Mouse (Mus musculus) cerebellum, adult (tissue): ENCODE measurements around the gene Rab11a.

ENCODE experiments used
- ATAC-seq: cut with Nextera tagmentation; 2 replicates; pipeline ENCODE4 v1.9.2; 2017; ENCODE audit warnings: mild to moderate bottlenecking, moderate library complexity, mixed read lengths; ENCODE audit not compliant: insufficient number of reproducible peaks, low FRiP score, low TSS enrichment

Gene Rab11a

DNA sequence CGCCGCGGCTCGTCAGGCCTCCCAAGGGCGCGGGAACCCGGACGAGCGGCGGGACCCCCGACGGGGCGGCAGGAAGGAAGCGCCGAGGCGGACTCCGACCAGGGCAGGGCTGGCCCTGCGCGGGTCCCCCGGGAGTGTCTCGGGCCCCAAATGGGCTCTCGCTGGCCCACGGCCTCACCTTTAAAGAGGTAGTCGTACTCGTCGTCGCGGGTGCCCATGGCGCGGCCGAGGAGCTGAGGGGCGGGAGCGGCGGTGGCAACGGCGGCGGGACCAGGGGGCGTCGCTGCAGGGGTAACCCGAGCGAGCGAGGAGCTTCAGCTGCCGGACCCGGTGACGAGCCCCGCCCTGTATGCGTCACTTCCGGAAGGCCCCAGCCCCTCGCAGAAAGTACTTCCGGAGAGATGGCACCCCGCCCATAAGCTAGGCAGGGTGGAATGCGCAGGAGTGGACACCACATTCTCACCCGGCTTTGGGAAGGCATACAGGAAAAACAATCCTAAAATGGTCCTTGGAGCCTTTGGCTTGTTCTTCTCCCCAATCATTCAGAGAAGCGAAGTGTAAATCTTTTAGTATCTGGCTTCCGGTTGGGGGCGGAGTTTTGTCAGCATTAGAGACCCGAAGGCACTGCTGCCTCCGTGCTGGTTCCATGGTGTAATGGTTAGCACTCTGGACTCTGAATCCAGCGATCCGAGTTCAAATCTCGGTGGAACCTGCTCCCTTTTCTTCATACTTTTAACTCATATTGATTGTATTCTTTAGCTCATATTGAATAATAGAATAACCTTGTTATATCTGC is at the start of gene Rab11a:
Gene Rab11a (minus strand): TSS at position 353 of the 796 bp plus-strand sequence.
- peak; percentile 93; the same call in 1 of the 2 replicates for ATAC-seq

DNA sequence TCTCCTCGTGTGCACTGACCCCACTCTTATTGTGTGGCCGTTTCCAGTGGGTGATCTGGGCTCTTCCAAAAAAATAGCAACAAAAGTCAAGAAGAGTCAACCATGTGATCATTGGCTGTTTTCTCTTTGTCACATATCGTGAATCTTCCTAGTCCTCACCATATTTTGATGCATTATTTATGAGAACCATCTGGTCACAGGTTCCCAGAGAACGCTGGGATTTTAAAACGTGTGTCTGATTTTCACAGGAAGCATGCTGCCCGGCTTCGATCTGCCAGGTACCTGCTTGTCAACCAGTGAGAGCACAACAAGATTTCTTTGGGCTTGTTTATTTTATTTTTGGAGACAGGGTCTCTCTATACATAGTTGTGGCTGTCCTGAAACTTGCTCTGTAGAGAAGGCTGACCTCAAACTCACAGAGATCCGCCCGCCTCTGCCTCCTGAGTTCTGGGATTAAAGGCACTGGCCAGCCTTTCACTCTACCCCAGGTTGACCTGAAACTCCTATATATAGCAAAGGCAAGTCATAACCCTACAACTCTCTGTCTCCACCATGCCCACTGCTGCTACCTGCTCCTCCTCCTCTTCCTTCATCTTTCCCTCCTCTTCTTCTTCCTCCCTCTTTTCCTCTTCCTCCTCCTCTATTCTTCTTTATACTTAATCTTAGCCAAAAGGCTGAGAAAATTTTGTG is 48.8 kb upstream of the Rab11a start:
- no peak for ATAC-seq

- ATAC-seq: no peak
These were observed 47.3 kb upstream of the Rab11a start for GRCm38 (mm10) chr9:64784841-64785240.

GRCm38 (mm10) chr9:64783511-64783910 is 46.0 kb upstream of the Rab11a start:
- no peak for ATAC-seq

GRCm38 (mm10) chr9:64779628-64780027 is 42.1 kb upstream of the Rab11a start:
- no peak; the same call in 1 of the 2 replicates for ATAC-seq

GRCm38 (mm10) chr9:64778151-64778550 is 40.6 kb upstream of the Rab11a start:
- no peak for ATAC-seq

DNA sequence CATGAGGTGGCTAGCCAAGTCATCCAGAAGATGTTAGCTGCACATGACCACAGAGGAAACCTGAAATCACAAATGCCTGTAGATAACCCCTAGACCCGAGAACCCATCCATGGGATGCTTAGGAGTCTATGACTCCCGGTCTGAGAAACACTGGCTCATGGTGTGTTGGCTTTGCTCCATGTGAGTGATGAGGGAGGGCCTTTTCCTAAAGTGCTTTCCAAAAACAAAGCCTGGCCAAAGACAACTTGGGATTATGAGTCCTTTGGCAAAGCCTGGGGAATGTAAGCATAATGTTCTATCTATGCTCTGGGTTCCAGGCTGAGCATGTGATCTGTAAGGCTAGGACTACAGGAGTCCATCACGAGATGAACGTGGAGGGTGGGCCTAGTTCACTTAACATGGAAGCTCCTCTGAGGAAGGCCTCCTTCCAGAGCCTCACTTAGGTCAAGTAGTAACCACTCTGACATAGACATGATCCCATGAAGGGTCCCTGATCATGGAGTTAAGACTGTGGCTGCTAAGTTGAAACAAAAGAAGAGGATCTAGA is 40.0 kb upstream of the Rab11a start:
- ATAC-seq: no peak

GRCm38 (mm10) chr9:64775491-64775890 is 37.9 kb upstream of the Rab11a start:
- ATAC-seq: no peak

DNA sequence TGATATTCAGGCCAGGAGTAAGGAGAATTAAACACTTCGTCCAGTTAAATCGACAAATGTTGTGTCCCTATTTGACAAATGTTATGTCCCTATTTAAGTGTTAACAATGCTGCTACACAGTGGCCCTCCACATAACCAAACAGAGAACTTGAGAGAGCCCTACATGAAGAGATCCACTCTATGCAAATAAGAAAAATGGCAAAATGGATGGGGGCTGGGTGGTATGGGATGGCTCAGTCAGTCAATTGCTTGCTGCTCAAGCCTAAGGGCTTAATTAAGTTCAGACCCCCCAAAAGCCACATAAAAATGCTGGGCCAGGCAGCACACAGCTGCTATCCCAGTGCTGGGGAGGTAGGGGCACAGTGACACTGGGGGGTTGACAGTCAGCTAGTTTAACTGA is 37.3 kb upstream of the Rab11a start:
- no peak for ATAC-seq

- peak; percentile 61; the same call in 1 of the 2 replicates for ATAC-seq
These were observed 36.9 kb upstream of the Rab11a start for GRCm38 (mm10) chr9:64774411-64774811.

DNA sequence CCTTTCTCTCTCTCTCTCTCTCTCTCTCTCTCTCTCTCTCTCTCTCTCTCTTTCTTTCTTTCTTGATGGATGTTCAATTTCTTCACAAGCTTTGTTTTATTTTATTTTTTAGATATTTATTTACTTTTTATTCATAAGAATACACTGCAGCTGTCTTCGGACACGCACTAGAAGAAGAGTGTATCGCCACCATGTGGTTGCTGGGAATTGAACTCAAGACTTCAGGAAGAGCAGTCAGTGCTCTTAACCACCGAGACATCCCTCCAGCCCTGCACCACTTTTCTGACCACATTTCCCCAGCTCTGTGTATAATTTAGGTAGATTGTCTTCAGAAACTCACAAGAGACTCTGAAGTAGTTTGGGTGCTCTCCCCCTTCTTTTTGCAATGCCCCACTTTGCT is 36.4 kb upstream of the Rab11a start:
- ATAC-seq: no peak

GRCm38 (mm10) chr9:64773254-64773653 is 35.7 kb upstream of the Rab11a start:
- no peak for ATAC-seq

DNA sequence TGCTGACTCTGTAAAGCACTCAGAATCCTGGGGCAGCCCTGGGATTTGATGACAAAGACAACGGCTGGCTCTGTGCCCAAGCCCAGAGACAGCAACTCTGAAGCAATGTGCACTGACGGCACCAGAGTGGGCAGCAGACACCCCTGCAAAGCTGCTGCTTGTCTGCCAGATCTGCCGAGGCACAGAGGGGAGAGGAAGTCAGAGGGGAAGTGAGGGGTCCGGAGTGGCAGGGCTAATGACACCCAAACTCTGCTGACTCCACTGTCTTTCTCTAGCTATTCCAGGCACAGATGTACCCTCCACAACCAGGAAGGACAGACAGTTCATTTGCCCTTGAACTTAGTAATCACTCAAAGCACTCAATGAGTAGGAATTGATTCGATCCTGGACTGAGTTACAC is 33.7 kb upstream of the Rab11a start:
- no peak for ATAC-seq

- ATAC-seq: no peak
These were observed 32.9 kb upstream of the Rab11a start for GRCm38 (mm10) chr9:64770411-64770849.

DNA sequence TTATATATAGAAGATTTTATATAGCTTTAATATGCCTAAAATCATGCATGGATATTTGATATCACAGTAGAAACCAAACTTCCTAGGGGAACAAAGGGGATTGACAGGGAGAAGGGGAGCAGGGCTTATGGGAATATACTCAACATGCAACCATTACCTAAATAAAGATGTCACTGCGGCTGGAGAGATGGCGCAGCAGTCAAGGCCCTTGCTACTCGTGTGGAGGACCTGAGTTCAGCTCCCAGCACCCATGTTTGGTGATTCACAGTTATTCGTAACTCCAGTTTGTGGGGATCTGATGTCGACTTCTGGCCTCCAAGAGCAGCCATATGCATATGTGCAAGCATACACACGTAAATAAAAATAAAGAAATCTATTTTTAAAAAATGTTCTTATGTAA is 32.4 kb upstream of the Rab11a start:
- no peak for ATAC-seq

DNA sequence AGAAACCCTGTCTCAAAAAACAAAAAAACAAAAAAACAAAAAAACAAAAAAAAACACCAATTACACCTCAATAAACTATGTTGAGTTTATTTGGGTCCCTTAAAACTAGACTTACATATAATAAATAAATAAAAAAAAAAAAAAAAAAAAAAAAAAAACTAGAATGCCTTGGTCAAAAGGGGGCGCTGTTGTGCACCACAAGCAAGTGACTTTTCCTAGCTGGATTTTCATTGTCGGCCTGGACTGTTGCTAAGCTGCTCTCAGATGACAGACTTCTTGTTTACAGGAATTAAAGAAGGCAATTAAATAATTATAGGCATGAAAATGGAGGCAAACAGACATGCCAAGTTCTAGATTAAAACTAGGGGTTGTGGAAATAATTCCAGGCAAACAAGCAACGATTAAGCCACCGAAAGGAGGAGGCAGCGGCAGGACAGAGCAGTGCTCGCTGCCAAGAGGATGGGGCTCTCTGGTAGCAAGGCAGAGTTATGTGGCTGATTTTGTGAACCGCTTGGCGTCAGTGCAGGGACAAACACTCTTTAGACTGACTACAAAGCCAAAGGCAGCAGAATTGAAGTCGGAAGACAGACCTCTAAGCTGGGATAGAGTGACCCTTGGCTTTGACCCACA is 31.6 kb upstream of the Rab11a start:
- no peak for ATAC-seq

DNA sequence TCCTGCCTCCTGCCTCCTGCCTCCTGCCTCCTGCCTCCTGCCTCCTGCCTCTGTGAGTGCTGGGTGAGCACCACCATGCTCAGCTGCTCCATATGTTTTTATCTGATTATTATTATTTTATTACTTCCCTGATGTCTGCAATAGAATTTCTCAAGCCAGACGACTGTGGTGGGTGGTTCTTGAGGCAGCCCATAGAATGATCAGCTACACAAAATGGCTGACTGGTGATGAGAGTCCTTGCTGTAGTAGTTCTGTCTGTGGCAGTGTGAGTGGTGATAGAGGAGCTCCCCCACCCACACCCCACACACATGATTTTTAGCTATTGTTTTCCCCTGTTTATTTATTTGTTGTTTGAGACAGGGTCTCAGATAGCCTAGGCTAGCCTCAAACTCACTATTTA is 30.2 kb upstream of the Rab11a start:
- no peak for ATAC-seq

GRCm38 (mm10) chr9:64766136-64766535 is 28.6 kb upstream of the Rab11a start:
- no peak for ATAC-seq

GRCm38 (mm10) chr9:64764824-64765223 is 27.3 kb upstream of the Rab11a start:
- ATAC-seq: no peak

- no peak for ATAC-seq
These were observed 20.5 kb upstream of the Rab11a start for GRCm38 (mm10) chr9:64758052-64758451.

DNA sequence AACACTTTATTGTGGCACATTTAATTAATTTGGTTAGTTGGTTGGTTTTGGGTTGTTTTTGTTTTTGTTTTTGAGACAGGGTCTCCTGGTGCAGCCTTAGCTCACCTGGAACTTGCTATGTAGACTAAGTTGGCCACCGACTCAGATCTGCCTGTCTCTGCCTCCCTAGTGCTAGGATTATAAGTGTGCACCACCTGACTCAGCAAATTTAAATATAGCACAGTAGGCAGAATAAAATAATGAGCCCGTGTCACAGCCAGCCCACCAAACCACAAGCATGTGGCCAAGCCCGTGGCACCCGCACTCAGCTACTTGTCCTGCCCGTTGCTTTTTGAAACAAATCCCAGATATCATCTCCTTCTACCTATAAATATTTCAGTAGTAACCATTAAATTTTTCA is 15.0 kb upstream of the Rab11a start:
- ATAC-seq: no peak
